Mouse (Mus musculus) hindbrain, embryonic 14.5 days (tissue): Measurements from ENCODE around the gene Apold1. TPM values are rescaled to one million over a fixed set of nuclear protein-coding genes. Genes with fewer than 3 reads are reported as not detected.

Experiments used
- ATAC-seq: fragments of 200-750 bp; cut with Nextera tagmentation; 2 replicates; pipeline ENCODE4 v1.8.0; 2017; ENCODE audit warnings: moderate number of reproducible peaks, mild to moderate bottlenecking, moderate TSS enrichment, moderate library complexity; ENCODE audit not compliant: low FRiP score
- DNase-seq: peaks from one replicate; pipeline ENCODE4 v3.0.0-alpha.2; 2015; ENCODE audit warnings: low spot score
- H3K27ac ChIP-seq: fragments of 300-500 bp; sonication (generic); 2 replicates; pipeline ENCODE4 v1.5.1; 2014; ENCODE audit warnings: mild to moderate bottlenecking, moderate library complexity
- H3K27me3 ChIP-seq: fragments of 300-500 bp; sonication (generic); 2 replicates; pipeline ENCODE4 v1.6.1; 2014; ENCODE audit warnings: mild to moderate bottlenecking, low read length, mixed read lengths; ENCODE audit not compliant: control insufficient read depth, insufficient read depth
- H3K36me3 ChIP-seq: fragments of 300-500 bp; sonication (generic); replicated peaks from 2 replicates; pipeline ENCODE4 v1.6.1; 2014; ENCODE audit not compliant: control insufficient read depth, insufficient read depth
- H3K4me1 ChIP-seq: fragments of 300-500 bp; sonication (generic); replicated peaks from 2 replicates; pipeline ENCODE4 v1.6.1; 2014; ENCODE audit warnings: antibody characterized with exemption, low read length, mixed read lengths; ENCODE audit not compliant: control insufficient read depth, insufficient read depth
- H3K4me2 ChIP-seq: fragments of 300-500 bp; sonication (generic); replicated peaks from 2 replicates; pipeline ENCODE4 v1.6.1; 2014; ENCODE audit warnings: mild to moderate bottlenecking, moderate library complexity
- H3K4me3 ChIP-seq: fragments of 300-500 bp; sonication (generic); replicated peaks from 2 replicates; pipeline ENCODE4 v1.5.1; 2014; ENCODE audit warnings: mild to moderate bottlenecking, low read length
- H3K9ac ChIP-seq: fragments of 300-500 bp; sonication (generic); 2 replicates; pipeline ENCODE4 v1.6.1; 2014
- H3K9me3 ChIP-seq: fragments of 300-500 bp; sonication (generic); 2 replicates; pipeline ENCODE4 v1.6.1; 2016; ENCODE audit warnings: low read length; ENCODE audit not compliant: control insufficient read depth
- WGBS: fragments of 180-500 bp; shearing (Covaris S2); extraction: QIAGEN DNeasy Blood & Tissue Kit; methylation state at CpG from one replicate; pipeline ENCODE4 v1.1.7; 2014; 5-methylcytosine and 5-hydroxymethylcytosine counted together
- polyA plus RNA-seq: library from polyadenylated mRNA; unstranded; fragments of >200 nt; fragmentation: Nextera tagmentation; extraction: Ambion mirVana; gene quantifications from 2 replicates; pipeline ENCODE4 v1.2.1, GENCODE M21; 2014

Gene Apold1
- polyA plus RNA-seq, 1 experiment from 2014 or later: 3.9 TPM

DNA sequence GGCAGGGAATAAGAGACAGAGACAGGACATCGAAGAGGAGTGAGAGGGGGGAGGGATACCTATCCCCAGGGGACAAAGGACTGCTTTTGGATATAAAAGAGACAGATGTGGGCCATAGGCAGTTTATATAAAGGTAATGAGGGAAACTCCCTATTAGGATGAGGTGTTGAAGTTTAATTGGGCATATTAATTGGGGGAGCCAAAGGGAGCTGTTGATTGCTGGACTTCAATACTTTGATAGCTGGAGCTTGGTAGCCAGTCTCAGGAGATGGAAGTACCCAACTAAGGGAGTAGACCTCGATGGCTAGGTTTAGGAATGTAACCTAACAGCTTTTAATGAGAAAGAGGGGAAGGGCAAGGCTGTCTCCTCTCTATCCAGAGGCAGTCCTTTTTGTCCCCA is 17.6 kb upstream of the Apold1 start:
- WGBS: 81% methylated on average over 2 of the region's 2 CpGs
- Histone ChIP-seq H3K4me3 (no peak overlapping the region), H3K4me1 (no peaks in the 10 kb centered on the region), H3K36me3 (no peaks in the 10 kb centered on the region), H3K9ac (no peak overlapping the region), H3K9me3 (no peaks in the 10 kb centered on the region), H3K27me3 (no peaks in the 10 kb centered on the region), H3K4me2 (no peak overlapping the region), H3K27ac (no peak overlapping the region)
- ATAC-seq: no peak
- no peak for DNase-seq

DNA sequence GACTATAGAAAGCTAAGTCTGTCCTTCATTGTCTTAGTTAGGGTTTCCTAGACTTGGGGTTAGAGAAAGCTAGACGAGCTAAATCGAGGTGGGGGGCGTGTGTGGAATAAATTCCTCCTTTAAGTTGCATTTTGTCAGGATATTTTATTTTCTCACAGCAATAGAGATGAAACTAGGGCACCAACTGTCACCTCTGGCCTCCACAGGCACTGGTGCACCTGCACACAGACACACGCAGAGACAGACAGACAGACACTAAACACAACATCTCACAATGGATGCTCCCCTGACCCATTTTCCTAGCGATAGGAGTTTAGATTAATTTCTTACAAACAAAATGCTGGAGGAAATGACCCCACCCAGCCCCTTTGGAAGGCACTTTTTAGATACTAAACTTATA is 14.8 kb upstream of the Apold1 start:
- WGBS: 91% methylated on average over 5 of the region's 5 CpGs
- Histone ChIP-seq H3K4me2 (no peak overlapping the region), H3K36me3 (no peaks in the 10 kb centered on the region), H3K4me1 (no peaks in the 10 kb centered on the region), H3K27ac (no peak overlapping the region), H3K27me3 (no peaks in the 10 kb centered on the region), H3K4me3 (no peak overlapping the region), H3K9me3 (no peaks in the 10 kb centered on the region), H3K9ac (no peak overlapping the region)
- ATAC-seq (no peak), DNase-seq (no peak)

DNA sequence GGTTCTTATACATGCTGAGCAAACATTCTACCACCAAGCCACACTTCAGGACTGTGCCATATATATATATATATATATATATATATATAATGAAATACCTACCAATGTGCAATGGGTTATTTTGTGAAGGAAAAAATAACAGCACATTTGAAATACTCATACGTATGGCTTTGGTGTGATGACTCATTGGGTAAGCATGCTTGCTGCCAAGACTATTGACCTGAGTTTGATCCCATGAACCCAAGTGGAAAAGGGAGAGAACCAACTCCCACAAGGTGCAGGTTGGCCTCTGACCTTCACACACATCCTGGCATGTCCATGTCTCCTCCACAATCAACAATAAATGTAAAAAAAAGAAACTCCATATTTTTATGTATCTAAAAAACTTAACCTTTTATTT is 13.2 kb upstream of the Apold1 start:
- Histone ChIP-seq H3K4me2 (no peak overlapping the region), H3K36me3 (no peaks in the 10 kb centered on the region), H3K4me1 (no peaks in the 10 kb centered on the region), H3K27me3 (no peaks in the 10 kb centered on the region), H3K4me3 (no peak overlapping the region), H3K9ac (no peak overlapping the region), H3K27ac (no peak overlapping the region), H3K9me3 (no peaks in the 10 kb centered on the region)
- ATAC-seq: no peak
- 78% methylated on average over 1 of the region's 1 CpGs for WGBS
- DNase-seq: no peak

DNA sequence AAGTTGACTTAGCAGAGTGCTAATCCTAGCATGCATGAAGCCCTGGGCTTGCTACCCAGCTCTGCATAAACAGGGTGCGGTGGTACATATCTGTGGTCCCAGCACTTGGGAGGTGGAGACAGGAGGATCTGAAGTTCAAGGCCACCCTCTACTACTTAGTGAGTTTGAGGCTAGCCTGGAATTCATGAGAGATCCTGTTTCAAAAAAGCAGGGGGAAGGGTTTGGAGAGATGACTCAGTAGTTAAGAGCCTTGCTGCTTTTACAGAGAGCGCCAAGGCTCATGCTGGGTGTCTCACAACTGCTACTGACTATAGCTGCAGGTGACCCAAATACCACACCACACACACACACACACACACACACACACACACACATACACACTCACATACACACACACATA is 12.0 kb upstream of the Apold1 start:
- H3K36me3 ChIP-seq: no peaks in the 10 kb centered on the region
- 100% methylated on average over 2 of the region's 2 CpGs for WGBS
- no peak for ATAC-seq

DNA sequence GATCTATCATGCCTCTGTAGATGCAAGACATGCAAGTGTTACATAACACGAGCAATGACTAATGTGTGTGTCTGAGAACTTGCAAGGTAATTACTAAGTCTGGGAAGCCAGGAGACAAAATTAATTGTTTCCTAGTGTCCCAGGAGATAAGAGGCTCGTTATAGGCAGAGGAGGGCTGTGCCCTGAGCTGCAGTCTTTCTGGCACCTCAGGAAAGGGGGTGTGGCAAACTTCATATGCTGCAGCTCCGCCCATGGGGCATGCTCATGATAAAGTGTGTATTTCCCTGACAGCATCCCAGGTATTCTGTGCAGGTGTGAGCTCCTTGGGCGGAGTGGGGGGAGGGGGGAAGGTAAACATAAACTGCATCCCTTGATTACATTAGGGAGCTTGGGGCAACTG is 9.4 kb upstream of the Apold1 start:
- Histone ChIP-seq H3K27me3 (no peaks in the 10 kb centered on the region), H3K27ac (no peak overlapping the region), H3K4me3 (no peak overlapping the region), H3K4me1 (no peaks in the 10 kb centered on the region), H3K9me3 (no peaks in the 10 kb centered on the region), H3K9ac (no peak overlapping the region), H3K36me3 (no peaks in the 10 kb centered on the region), H3K4me2 (no peak overlapping the region)
- peak; percentile 30 for DNase-seq
- WGBS: 57% methylated on average over 4 of the region's 4 CpGs
- no peak for ATAC-seq

More for the DNA sequence above, 12.0 kb upstream of the Apold1 start:
- Histone ChIP-seq H3K4me1 (no peaks in the 10 kb centered on the region), H3K9ac (no peak overlapping the region), H3K27ac (no peak overlapping the region), H3K27me3 (no peaks in the 10 kb centered on the region), H3K4me2 (no peak overlapping the region), H3K9me3 (no peaks in the 10 kb centered on the region), H3K4me3 (no peak overlapping the region)
- DNase-seq: no peak

DNA sequence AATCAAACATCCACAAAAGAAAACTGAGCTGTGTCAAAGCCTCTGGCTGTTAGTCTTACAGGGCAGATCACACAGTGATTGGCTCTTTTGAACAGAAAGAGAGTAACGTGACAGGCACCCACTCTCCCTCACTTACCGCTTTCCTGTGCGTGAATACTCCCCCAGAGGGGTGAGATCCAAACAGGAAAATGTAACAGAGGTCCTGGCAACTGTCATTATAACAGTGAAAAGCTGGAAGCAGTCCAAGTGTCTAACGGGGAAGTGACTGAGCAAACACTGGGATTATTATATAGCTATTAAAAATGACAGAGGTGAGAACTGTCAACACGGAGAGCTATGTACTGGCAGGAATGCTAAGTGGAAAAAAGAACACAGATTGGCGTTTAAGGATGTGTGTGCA is 4.9 kb upstream of the Apold1 start:
- no peak for DNase-seq
- WGBS: 42% methylated on average over 6 of the region's 6 CpGs
- H3K9ac ChIP-seq: no peak overlapping the region

DNA sequence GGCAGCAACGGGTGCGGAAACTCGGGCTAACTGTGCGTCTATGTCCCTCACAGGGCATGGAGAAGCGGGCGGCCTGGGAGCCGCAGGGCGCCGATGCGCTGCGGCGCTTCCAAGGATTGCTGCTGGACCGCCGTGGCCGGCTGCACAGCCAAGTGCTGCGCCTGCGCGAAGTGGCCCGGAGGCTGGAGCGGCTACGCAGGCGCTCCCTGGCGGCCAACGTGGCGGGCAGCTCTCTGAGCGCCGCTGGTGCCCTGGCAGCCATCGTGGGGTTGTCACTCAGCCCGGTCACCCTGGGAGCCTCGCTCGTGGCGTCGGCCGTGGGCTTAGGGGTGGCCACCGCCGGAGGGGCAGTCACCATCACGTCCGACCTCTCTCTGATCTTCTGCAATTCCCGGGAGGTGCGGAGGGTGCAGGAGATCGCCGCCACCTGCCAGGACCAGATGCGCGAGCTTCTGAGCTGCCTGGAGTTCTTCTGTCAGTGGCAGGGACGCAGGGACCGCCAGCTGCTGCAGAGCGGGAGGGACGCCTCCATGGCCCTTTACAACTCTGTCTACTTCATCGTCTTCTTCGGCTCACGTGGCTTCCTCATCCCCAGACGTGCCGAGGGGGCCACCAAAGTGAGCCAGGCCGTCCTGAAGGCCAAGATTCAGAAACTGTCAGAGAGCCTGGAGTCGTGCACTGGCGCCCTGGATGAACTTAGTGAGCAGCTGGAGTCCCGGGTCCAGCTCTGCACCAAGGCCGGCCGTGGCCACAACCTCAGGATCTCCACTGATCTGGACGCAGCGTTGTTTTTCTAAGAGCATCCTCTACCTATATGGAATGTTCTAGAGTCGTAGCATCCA is 2.2 kb downstream of the Apold1 start:
- H3K27me3 ChIP-seq: no peaks in the 10 kb centered on the region
- DNase-seq (peak; percentile 91), ATAC-seq (peak; percentile 92)
- H3K9me3 ChIP-seq: no peaks in the 10 kb centered on the region
- H3K4me1 ChIP-seq: 0 out of 2 replicates have a peak, but pooled peaks cover 6% of the 10 kb centered on the region
- peak overlapping the region; percentile 58 for H3K4me3 ChIP-seq
- peak overlapping the region; percentile 71 for H3K9ac ChIP-seq
- H3K27ac ChIP-seq: peak overlapping the region; percentile 58; the same call in 1 of the 2 replicates
- no peaks in the 10 kb centered on the region for H3K36me3 ChIP-seq
- 3% methylated on average over 62 of the region's 62 CpGs for WGBS
- H3K4me2 ChIP-seq: peak overlapping the region; percentile 81

More for the DNA sequence above, 4.9 kb upstream of the Apold1 start:
- Histone ChIP-seq H3K36me3 (no peaks in the 10 kb centered on the region), H3K27me3 (no peaks in the 10 kb centered on the region), H3K27ac (no peak overlapping the region), H3K4me1 (0 out of 2 replicates have a peak, but pooled peaks cover 6% of the 10 kb centered on the region), H3K4me3 (no peak overlapping the region), H3K4me2 (no peak overlapping the region), H3K9me3 (no peaks in the 10 kb centered on the region)
- no peak for ATAC-seq

DNA sequence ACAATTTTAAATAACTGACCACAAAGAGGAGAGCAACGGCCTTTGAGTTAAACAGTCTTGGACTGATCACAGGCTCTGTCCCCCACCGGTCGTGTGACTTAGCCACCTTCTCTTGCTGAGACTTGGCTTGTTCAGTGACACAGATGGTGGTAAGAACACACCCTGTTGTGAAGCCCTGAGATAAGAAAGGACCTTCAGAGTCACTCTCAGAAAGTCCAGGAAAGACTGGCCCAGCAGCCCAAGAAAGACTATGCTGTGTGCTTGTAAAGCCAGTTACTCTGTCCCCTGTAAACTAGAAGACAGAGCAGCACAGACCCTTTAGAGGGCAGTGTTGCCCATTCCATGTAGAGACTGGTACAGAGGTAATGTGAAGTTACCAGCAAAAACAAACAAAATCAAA is 3.2 kb downstream of the Apold1 start:
- Histone ChIP-seq H3K4me2 (peak overlapping the region; percentile 81; the same call in 1 of the 2 replicates), H3K27ac (no peak overlapping the region), H3K4me1 (0 out of 2 replicates have a peak, but pooled peaks cover 6% of the 10 kb centered on the region), H3K27me3 (no peaks in the 10 kb centered on the region), H3K4me3 (no peak overlapping the region), H3K9ac (no peak overlapping the region), H3K36me3 (no peaks in the 10 kb centered on the region), H3K9me3 (no peaks in the 10 kb centered on the region)
- ATAC-seq: no peak
- peak; percentile 53 for DNase-seq
- WGBS: 68% methylated on average over 3 of the region's 3 CpGs

DNA sequence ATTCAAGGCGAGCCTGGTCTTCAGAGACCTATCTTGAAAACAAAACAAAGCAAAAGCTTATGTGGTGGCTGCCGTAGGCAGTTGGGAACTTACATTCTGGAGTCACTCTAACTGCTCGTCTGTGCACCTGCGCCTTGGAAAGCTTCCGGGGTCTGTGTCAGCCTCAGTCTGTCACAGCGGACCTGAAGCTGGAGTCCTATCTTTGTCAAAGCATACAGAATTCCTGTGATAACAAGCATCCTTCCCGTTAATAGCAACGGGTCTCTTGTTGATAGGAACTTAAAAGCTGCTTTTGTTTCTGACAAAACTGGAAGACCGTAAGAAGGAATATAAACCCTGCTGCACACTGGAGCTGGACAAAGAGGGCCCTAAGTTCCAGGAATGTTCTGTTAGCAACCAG is 6.9 kb downstream of the Apold1 start:
- no peak overlapping the region for H3K4me2 ChIP-seq
- no peaks in the 10 kb centered on the region for H3K4me1 ChIP-seq
- H3K27ac ChIP-seq: no peak overlapping the region
- DNase-seq (no peak), ATAC-seq (no peak)
- WGBS: 86% methylated on average over 9 of the region's 9 CpGs
- H3K9me3 ChIP-seq: no peaks in the 10 kb centered on the region
- no peak overlapping the region for H3K9ac ChIP-seq
- H3K36me3 ChIP-seq: no peaks in the 10 kb centered on the region
- H3K27me3 ChIP-seq: no peaks in the 10 kb centered on the region
- H3K4me3 ChIP-seq: no peak overlapping the region
